Mouse (Mus musculus): Measurements from ENCODE around the gene Cys1. TPM values are rescaled to one million over a fixed set of nuclear protein-coding genes. Genes with fewer than 3 reads are reported as not detected.
A peak's percentile ranks its signal among the peaks of the same experiment; 100 is the strongest.
"Not testable (repeated sequence)": the region's sequence is repeated elsewhere in the genome, so short reads cannot be mapped to it uniquely, and the experiment has no call there.

Gene Cys1
- total RNA-seq, 2 experiments from 2014 or later = 10.8 to 17.5 TPM

DNA sequence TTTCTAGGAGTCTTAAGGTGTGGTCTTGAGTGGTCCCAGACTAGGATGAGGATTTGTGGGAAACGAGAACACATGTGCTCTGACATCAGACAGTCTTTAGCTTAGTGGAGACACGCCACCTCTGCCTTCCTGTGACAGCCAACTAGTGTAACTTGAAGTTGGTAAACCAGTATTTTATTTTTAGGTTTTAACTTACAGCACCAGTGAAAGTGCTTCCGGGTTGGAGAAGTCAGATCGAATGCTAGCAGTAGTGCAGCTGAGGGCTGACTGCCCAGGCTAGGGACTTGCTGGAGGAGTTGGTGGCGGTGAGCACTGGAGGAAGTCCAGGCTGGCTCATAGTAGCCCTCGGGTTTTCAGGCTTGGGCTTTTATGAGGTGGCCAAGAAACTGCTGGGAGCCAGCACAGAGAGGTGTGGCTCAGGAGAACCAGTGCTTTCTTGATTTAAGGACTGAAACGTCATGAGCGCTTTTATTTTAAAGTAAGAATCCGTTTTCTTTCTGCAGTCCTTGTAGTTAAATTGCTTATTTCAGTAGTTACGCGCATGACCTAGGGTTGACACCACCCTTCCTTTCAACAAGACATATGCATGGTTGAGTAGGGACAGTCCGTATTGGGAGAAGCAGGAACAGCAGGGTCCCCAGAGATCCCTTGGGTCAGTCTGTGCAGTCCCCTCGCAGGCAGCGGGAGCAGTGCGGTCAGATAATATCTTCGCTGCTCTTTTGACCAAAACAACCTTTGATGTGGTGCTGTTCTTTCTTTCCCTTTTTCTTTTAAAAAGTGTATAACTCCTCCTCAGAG, 27.3 kb downstream of the Cys1 start:
- intact Hi-C loops (cut with DNase I) = no loop called here
- no peak for DNase-seq (ENCODE audit: low spot score in 2 of 2)

DNA sequence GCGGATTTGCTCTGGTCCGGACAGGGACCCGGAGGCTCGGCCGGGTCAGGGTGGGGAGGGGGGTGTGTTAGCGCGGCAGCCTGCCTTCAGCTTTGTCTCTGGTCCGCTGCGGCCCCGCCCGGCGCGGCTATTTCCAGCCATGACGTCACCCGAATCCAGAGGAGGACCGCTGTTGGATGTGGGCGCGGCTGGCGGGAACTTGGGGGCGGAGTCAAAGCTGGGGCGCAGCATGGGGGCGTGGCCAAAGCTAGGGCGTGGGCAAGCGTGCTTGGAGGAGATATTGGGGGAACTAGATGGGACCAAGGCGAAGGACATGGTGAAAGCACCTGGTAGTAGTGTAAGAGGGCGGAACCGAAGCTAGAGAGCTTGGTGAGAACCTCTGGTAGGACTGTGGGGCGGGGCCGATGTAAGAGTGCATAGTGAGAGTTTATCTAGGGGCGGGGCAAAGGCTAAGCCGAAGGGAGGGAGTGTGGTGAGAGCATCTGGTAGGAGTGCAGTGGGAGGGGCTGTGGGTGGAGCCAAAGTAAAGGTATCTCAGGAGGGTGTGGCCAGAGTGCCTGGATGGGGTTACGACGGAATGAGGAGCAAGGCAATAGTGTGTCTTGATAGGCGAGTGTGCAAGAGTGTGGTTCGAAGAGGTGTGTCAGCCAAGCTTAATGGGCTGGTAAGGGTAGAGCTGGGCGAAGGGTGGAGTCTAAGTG, 29.8 kb downstream of the Cys1 start:
- DNase-seq (ENCODE audit: low spot score in 2 of 2) = peak; percentile 89 to 93
- intact Hi-C loops (cut with DNase I) = loop anchor here (1.0 kb wide), 1 partner anchor 29 kb away; no protein-coding TSS in a partner anchor

DNA sequence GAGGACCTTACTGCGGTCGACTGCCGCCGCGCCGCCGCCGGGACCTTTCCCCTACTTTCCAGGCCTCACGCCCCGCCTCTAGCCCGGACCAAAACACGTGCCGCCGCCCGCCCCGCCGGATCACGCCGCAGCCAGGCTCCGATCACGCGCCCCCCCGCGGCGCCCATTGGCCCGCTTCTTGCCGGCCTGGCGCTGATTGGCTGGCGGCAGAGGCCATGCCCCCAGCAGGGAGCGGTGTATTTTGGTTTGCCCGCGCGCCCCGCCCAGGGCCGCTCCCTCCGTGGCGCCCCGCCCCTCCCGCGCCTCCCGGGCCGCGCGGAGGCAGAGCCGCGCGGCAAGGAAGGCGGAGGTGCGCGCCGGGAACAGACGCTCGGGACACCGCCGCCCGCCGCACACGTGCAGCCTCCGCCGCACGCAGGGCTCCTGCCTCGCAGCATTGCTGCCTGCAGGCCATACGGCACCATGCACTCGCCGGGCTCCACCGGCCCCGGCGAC, 30.5 kb downstream of the Cys1 start, which contains the start of gene Klf11:
TSS of gene Klf11 (plus strand) at position 212 of the 495 bp plus-strand sequence.
- intact Hi-C loops (cut with DNase I) = loop anchor here (1.0 kb wide), 1 partner anchor 29 kb away; no protein-coding TSS in a partner anchor
- peak; percentile 96 to 99 for DNase-seq (ENCODE audit: low spot score in 2 of 2)

DNA sequence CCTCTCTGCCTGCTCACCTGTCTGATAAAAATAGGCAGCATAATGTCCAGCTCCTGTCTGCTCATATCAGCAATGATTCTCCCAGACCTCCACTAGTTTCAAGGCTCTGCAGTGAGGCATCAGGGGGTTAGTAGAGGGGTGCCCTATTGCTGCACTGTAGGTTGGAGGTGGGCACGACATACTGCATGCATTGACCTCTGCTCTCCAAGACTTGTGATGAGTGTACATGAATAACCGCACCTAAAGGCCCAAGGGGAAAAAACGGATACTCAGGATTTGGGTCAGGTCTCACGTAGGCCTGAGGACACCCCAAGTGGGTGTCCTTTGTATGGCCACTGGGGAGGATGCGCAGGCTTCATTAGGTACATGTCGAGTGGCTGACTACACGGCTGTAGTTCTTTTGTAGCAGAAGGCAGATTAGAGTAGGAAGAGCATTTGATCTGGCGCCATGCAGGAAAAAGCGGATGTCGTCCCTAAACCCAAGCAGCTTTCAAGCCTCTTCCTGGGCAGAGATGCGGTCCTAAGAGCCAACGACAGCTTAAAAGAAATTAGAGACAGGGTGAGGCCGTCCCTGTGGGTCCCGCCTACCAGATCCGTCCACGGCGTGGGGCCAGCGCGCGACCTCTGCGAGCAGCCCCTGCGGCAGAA, 31.1 kb downstream of the Cys1 start:
- intact Hi-C loops (cut with DNase I) = loop anchor here (1.0 kb wide), 1 partner anchor 30 kb away; no protein-coding TSS in a partner anchor
- DNase-seq (ENCODE audit: low spot score in 2 of 2) = no peak

DNA sequence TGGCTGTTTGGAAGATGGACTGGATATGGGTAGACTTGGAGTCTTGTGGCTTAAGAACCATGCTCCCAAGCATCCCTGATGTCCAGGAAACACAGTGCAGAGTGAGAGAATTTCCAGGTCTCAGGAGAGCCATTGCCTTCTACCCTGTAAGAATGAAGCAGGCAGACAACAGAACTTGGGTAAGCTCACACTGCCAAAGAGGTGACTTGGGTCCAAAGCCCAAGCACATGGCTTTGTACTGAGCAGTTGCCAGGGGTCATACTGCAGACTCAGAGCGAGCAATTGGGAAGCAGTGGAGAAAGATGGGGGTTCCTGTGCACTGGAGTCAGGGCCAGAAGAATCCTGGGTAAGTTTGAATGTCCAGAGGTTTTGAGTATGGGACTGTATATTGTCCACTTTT, 33.5 kb downstream of the Cys1 start:
- no peak for DNase-seq (ENCODE audit: low spot score in 2 of 2)
- intact Hi-C loops (cut with DNase I) = no loop called here

DNA sequence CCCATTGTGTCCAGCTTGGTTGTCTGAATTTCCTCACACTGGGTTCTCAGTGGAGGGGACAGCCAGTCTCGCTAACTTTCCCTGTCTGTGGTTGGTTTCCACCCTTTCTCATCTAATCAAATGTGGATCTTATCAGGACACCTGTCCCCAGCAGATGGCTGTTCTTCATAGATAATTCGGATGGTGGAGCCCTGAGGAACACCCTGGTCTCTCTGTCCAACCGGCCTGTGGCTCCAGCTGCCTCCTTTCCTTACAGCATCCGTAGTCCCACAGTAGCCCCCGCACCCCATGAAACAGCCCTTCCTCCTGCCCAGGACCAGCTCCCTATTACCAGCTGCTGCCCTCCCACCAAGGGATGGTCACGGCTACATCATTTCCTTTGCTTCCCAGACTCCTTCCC, 35.7 kb downstream of the Cys1 start:
- intact Hi-C loops (cut with DNase I) = no loop called here

DNA sequence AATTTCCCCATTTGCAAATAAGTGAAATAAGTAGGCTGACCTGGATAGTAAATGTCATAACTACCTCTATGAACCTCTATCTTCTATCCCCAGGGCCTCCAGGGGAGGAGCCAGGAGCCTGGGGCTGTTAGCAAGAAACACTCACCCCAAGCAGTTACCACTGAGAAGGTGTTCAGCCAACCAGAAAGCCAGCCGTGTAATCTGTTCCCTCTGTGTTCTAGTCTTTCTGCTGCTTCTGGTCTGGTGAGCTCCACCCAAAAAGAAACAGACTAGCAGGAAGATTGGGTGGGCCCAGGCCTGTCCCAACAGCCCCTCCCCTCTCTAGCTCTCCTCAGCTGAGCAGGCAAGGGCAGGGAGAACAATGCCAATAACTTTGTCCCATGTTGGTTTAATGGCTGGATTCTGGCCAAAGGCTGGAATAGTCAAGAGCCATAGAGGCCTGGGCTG, 37.5 kb downstream of the Cys1 start:
- intact Hi-C loops (cut with DNase I) = no loop called here
- DNase-seq (ENCODE audit: low spot score in 2 of 2) = no peak

More for the DNA sequence above, 35.7 kb downstream of the Cys1 start:
- no peak for DNase-seq (ENCODE audit: low spot score in 2 of 2)

DNA sequence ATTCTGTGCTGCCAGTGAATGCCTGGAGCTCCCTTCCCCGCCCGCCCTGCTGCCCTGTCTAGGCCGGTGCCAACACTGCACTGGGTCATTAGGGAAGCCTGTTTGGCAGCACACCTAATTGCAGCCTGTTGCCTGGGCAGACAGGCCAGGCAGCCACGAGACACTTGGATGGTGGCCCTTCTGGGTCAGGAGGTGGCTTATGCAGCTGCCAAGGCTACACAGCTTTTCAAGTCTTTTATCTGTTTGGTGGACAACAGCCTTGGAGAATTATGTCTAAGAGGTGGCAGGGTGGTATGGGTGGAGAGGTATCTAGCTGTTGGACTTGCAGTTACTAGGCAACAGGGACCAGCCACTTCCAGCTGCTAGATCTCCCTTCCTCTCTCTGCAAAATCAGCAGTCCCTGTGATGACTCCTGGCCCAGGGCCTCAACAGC, 39.2 kb downstream of the Cys1 start:
- peak; percentile 32 to 49 for DNase-seq (ENCODE audit: low spot score in 2 of 2)
- intact Hi-C loops (cut with DNase I) = no loop called here

DNA sequence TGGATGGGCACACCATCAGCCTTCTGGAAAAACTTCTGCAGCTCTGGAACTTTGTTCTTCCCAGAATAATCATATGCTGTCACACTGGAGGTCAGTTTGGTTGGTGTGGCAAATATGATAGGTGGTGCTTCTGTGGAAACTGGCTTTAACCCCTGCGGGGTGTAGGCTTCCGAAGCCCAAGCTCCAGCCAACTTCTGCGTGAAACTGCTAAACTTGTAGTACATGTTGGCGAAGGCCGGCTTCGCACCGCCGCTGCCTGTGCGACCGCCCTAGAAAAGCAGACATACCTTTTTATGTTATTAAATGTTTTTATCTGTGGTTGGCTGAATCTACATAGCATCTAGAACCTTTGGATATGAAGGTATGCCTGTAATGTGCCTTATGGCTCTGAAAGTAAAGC, 42.8 kb downstream of the Cys1 start:
- DNase-seq (ENCODE audit: low spot score in 2 of 2); intact Hi-C loops (cut with DNase I): not testable (repeated sequence)

DNA sequence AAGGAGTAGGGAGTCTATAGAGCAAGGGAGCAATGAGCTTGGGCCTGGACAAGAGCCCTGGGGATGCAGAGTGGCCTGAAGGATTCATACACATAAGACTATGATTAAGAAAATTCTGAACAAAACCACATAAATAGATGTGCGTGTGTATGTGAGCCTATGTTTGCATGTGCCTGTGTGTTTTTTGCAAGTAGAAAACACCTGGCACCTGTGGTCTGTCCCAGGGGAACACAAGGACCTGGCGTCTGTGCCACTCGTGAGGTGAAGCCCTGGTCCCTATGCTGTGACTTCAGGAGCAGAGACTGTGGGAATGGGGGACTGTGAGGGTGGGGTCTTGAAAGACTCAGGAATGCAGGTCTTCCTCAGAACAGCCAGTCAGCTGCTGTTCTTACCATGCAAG, 47.0 kb downstream of the Cys1 start:
- DNase-seq (ENCODE audit: low spot score in 2 of 2) = no peak
- intact Hi-C loops (cut with DNase I) = no loop called here

DNA sequence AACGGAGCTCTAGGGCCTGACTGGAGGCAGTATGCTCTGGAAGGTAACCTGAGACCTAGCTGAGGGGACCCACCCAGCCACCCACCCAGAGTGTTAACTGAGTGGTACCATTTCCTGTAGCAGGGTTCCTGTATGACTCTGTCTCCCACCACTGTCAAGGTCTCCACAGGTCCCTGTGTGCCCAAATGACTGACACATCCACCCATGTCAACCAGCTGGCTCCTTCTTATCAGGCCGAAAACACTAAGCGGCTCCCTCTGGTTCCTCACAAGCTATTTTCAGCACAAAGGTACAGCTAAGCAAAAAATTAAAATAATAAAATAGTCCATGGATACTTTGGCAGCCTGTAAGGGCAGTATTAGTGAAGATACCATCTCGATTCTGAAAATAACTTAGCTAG, 47.4 kb downstream of the Cys1 start:
- intact Hi-C loops (cut with DNase I) = no loop called here

DNA sequence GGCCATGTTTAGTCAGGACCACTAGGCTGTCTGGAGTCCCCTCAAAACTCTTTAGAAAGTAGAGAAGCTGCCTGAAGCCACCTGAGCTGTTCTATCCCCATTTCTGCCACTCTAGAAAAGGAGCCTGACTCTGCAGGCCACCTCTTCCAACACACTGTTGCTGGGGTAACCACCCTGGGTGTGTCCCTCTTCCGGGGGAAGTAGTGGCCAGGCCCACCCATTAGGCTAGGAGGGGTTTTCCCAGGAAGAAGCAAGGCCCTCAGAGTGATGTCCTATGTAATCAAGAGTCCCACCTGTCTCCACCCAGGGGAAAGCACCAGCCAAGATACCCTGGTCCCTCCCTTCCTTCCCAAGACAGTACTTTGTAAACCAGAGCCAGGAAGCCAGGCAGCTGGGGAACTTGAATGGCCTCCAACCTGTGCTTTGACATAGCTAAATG, 47.8 kb downstream of the Cys1 start:
- DNase-seq (ENCODE audit: low spot score in 2 of 2) = no peak
- intact Hi-C loops (cut with DNase I) = no loop called here

More for the DNA sequence above, 47.4 kb downstream of the Cys1 start:
- no peak for DNase-seq (ENCODE audit: low spot score in 2 of 2)

DNA sequence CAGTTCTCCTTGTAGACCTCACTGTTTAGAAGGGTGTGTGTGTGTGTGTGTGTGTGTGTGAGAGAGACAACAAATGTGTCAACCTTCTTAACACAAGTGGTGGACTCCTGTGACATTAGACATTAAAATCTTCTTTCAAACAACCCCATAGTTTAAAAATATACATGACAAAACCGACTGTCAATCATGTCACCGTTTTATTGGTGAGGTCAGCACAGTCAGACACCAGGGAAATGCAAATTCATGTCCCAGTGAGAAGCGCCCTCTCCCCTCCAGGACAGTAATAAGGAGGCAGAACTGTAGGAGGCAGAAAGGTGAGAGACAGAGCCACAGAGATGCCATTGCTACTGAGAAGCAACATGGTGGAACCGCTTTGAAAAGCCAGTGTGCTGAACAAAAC, 49.2 kb downstream of the Cys1 start:
- no peak for DNase-seq (ENCODE audit: low spot score in 2 of 2)
- intact Hi-C loops (cut with DNase I) = no loop called here

DNA sequence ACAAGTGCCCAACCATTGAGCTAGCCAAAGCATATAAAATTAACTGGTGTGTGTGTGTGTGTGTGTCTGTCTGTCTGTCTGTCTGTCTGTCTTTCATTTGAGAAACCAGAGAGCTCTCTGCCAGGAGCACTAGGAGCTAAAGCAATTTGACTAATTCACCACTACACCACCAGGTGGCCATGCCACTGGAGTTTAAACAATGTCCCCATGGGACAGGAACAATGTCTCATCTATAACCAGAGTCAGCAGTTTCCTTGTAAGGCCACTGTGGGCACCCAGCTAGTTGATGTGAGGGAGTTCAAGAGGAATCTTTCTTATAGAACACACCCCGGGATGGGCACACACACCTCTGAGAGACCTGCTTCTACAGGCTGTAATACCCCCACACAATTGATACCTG, 51.4 kb downstream of the Cys1 start:
- DNase-seq (ENCODE audit: low spot score in 2 of 2) = no peak
- intact Hi-C loops (cut with DNase I) = no loop called here

DNA sequence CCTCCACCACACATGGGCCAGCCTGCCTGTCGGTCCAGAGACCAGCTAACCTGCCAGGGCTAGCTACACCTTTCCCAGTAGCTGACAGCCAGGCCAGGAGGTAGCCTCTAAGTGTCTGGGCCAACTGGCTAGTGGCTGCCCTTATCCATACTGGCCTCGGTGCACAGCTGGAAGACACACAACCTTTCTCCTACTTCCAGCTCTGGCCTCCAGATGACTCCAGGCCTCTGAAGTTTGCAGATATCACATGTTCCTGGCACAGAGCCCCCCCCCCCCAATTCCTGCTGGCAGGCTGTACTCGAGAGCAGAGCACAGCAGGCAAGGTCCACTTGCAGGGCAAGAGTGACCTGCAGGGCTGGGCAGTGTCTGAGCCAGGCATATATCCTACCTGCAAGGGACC, 54.4 kb downstream of the Cys1 start:
- intact Hi-C loops (cut with DNase I) = no loop called here
- no peak for DNase-seq (ENCODE audit: low spot score in 2 of 2)

DNA sequence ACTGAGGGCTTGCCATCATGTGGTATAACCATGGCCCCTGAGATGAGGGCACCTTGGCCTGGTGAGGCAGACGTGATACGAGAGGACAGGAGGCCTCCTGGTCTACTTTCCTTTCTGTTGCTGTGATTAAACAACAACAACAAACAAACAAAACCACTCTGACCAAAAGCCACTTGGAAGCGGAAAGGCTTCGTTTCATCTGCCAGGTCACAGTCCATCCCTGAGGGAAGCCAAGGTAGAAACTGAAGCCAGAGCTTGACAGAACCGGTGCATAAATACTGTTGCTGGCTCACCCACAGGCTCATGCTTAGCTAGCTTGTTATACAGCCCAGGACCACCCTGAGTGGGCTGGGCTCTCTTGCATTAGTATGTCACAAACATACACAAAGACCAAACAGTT, 55.2 kb downstream of the Cys1 start:
- intact Hi-C loops (cut with DNase I) = no loop called here
- no peak for DNase-seq (ENCODE audit: low spot score in 2 of 2)

DNA sequence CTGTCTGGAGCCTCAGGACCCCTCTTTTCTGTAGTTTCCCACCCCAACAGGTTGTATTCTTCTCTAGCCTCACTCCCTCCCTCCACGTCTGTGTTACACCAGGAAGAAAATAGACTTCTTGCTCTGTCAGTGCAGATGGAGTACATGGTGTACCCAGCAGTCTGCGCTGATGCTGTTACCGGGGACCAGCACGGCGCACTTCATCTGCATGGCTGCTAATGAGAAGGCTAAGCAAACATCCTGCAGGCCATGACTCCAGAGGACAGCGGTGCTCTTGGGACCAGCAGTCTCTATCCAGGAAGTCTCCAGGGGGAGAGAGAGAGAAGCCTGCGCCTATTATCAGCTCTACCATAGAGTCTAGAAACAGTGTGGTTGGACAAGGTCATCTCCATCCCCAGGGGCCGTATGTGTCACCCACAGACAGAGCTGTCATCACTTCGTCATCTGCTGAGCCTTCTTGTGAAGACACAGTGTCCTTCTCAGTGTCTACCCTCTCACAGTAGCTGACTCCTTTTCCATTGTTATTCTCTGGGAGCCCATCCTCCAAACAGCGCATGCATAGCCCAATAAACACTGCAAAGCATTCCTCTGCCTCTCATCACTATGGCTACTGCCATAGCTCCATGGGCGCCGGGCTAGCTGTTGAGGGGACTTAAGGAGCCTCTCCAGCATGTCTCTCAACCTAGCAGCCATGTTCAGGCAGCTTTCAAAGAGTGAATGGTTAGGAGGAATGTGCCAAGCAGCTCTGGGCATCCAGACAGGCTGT, 57.9 kb downstream of the Cys1 start:
- intact Hi-C loops (cut with DNase I) = no loop called here
- DNase-seq (ENCODE audit: low spot score in 2 of 2) = no peak

DNA sequence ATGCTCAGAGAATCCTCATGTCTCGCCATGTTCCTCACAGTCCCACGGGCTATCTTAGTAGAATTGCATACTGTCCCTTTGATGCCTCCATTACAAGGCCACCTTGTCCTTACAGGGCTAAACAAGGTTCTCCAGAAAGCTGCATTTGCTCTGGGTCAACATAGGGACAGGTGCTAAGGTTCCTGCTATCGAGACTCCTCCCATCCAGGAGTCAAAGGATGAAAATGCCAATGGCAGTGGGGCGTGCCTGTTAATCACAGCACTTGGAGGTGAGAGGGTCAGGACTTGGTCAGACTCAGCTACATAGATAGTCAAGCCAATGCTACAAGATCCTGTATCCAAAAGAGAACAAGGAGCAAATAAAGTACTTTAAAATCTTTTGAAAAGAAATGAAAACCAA, 62.2 kb downstream of the Cys1 start:
- intact Hi-C loops (cut with DNase I) = no loop called here

More for the DNA sequence above, 62.2 kb downstream of the Cys1 start:
- DNase-seq (ENCODE audit: low spot score in 2 of 2) = no peak

Measured in left cerebral cortex, postnatal 36 days (tissue).